ENCODE assay signal across 24 mouse cellular contexts in genomic region chr13:96749859-96750258, GRCm38 (mm10). TPM values are rescaled to one million over a fixed set of nuclear protein-coding genes. Genes with fewer than 3 reads are reported as not detected.
DNase-seq lines count a peak whose midpoint lies in the region; ATAC-seq and TF ChIP-seq lines count a peak whose summit lies in the region.
"Had no signal": no experiment of that assay in that cellular context is flagged by ENCODE, and none has a peak within 500 bp of the region (broad histone marks: within the 10 kb centered on the region; RNA-seq: fewer than 3 reads in every experiment).

No protein-coding gene starts in this region.

- H3K4me1 ChIP-seq in liver, adult 2 months (ENCODE audit: control insufficient read depth, insufficient read depth, low read length): peaks cover 3% of the 10 kb centered on the region; the same call in 1 of the 2 replicates
- H3K4me1 ChIP-seq in liver, embryonic 11.5 days (replicated peaks; ENCODE audit: control insufficient read depth, insufficient read depth, low read length): no peaks in the 10 kb centered on the region
- no peaks in the 10 kb centered on the region for H3K4me1 ChIP-seq in CH12.LX (ENCODE audit: control insufficient read depth in 1 of 2, insufficient read depth in 2 of 2)
- no peaks in the 10 kb centered on the region for H3K4me1 ChIP-seq in ES-E14 (ENCODE audit: control insufficient read depth in 2 of 2, insufficient read depth in 2 of 2, low read length in 2 of 2, poor library complexity in 1 of 2)
- no peaks in the 10 kb centered on the region for H3K4me1 ChIP-seq in midbrain, embryonic 16.5 days (ENCODE audit: control insufficient read depth, insufficient read depth, low read length)

- TF ChIP-seq RAD21 in CH12.LX (IDR thresholded peaks at IDR 0.05; ENCODE audit: low read depth, low read length): no peak

- no peak overlapping the region for H3K27ac ChIP-seq in liver, adult 2 months (replicated peaks; ENCODE audit: insufficient read depth, low read depth, low read length)
- no peak overlapping the region for H3K27ac ChIP-seq in liver, embryonic 11.5 days (ENCODE audit: low read depth, low read length)
- no peak overlapping the region for H3K27ac ChIP-seq in CH12.LX (ENCODE audit: insufficient read depth, low read depth)
- H3K27ac ChIP-seq in ES-E14 (ENCODE audit: insufficient read depth, low read depth, low read length, poor library complexity, severe bottlenecking): no peak overlapping the region
- H3K27ac ChIP-seq in midbrain, embryonic 16.5 days (ENCODE audit: low read length): no peak overlapping the region

- H3K36me3 ChIP-seq in liver, adult 2 months (ENCODE audit: control insufficient read depth, insufficient read depth, low read length): no peaks in the 10 kb centered on the region
- no peaks in the 10 kb centered on the region for H3K36me3 ChIP-seq in liver, embryonic 11.5 days (ENCODE audit: control insufficient read depth, insufficient read depth, low read length)
- H3K36me3 ChIP-seq in CH12.LX (replicated peaks in 1 of 2; ENCODE audit: control insufficient read depth in 1 of 2, insufficient read depth in 1 of 2, low read length in 1 of 2) (no peaks in the 10 kb centered on the region), ES-E14 (ENCODE audit: control insufficient read depth, insufficient read depth, low read length, poor library complexity, severe bottlenecking) (no peaks in the 10 kb centered on the region)
- no peaks in the 10 kb centered on the region for H3K36me3 ChIP-seq in midbrain, embryonic 16.5 days (ENCODE audit: control insufficient read depth, insufficient read depth, low read length)
- H3K36me3 ChIP-seq: G1E had no signal

- no peak for TF ChIP-seq CTCF in liver, adult 2 months (IDR thresholded peaks at IDR 0.05; ENCODE audit: low read depth, low read length)
- no peak for TF ChIP-seq CTCF in CH12.LX (conservative IDR thresholded peaks at IDR 0.05 in 1 of 2, IDR thresholded peaks at IDR 0.05 in 1 of 2; ENCODE audit: low read depth in 2 of 2, low read length in 2 of 2)

- no peak for TF ChIP-seq EP300 in CH12.LX (IDR thresholded peaks at IDR 0.05; ENCODE audit: low read length)

- H3K79me2 ChIP-seq in liver, adult 2 months (ENCODE audit: control insufficient read depth, insufficient read depth, low read length): no peaks in the 10 kb centered on the region
- H3K79me2 ChIP-seq in CH12.LX (replicated peaks; ENCODE audit: control insufficient read depth, extremely low read depth, insufficient read depth, poor library complexity, severe bottlenecking): no peaks in the 10 kb centered on the region

- dilution Hi-C loops in CH12.LX (cut with MboI; ENCODE audit: extremely low pct_ligation_motif_present, extremely low pct_unique_long_range_greater_than_20kb, low sequenced_read_pairs): no loop called here

- no peak for ATAC-seq in liver, embryonic 11.5 days (replicated peaks; ENCODE audit: low FRiP score)
- ATAC-seq in midbrain, embryonic 16.5 days: no peak
- ATAC-seq: activated CD4-positive, CD25-positive, alpha-beta regulatory T cell, adult 4 months; CD4-positive, CD25-positive, alpha-beta regulatory T cell, adult 4 months; Patski had no signal

- WGBS in liver, adult 2 months: 48% methylated on average over 6 of the region's 6 CpGs
- 73% methylated on average over 6 of the region's 6 CpGs for WGBS in liver, embryonic 11.5 days
- 86% methylated on average over 6 of the region's 6 CpGs for WGBS in midbrain, embryonic 16.5 days

- H3K27me3 ChIP-seq in liver, adult 2 months (ENCODE audit: control insufficient read depth, insufficient read depth, low read length): no peaks in the 10 kb centered on the region
- H3K27me3 ChIP-seq in liver, embryonic 11.5 days (replicated peaks; ENCODE audit: control insufficient read depth, insufficient read depth, low read length): no peaks in the 10 kb centered on the region
- H3K27me3 ChIP-seq in CH12.LX (replicated peaks): no peaks in the 10 kb centered on the region
- no peaks in the 10 kb centered on the region for H3K27me3 ChIP-seq in midbrain, embryonic 16.5 days (ENCODE audit: control insufficient read depth, insufficient read depth, low read depth, low read length)

- DNase-seq in liver, adult 2 months (ENCODE audit: extremely low read depth, low read depth, low spot score): peak; percentile 97
- DNase-seq in liver, embryonic 11.5 days (ENCODE audit: low spot score): no peak
- DNase-seq in CH12.LX (ENCODE audit: extremely low read depth) (no peak), ES-E14 (ENCODE audit: low read depth, low spot score) (no peak)
- DNase-seq in adrenal gland, adult 8-10 months: no peak
- DNase-seq: adrenal gland, adult 2 months; adrenal gland, postnatal 10 days; adrenal gland, postnatal 14 days; adrenal gland, postnatal 25 days; adrenal gland, postnatal 36 days; B cell, adult 2 months; cerebellum, adult 11 months; cerebellum, adult 11-12 months; cerebellum, adult 18-20 months; cerebellum, adult 2 months; cerebellum, adult 8-10 months; cerebellum, adult 9-10 months had no signal

- TF ChIP-seq POLR2A in liver, adult 2 months (IDR thresholded peaks at IDR 0.05; ENCODE audit: extremely low read depth, insufficient read depth, low read length): no peak
- no peak for TF ChIP-seq POLR2A in CH12.LX (IDR thresholded peaks at IDR 0.05; ENCODE audit: low read depth, low read length)

- H3K9me3 ChIP-seq in liver, embryonic 11.5 days (ENCODE audit: control insufficient read depth, low read length): no peaks in the 10 kb centered on the region
- H3K9me3 ChIP-seq in CH12.LX (replicated peaks; ENCODE audit: low read length) (peaks cover 3% of the 10 kb centered on the region), ES-E14 (ENCODE audit: control insufficient read depth, insufficient read depth, low read depth, low read length) (no peaks in the 10 kb centered on the region)
- H3K9me3 ChIP-seq in midbrain, embryonic 16.5 days (replicated peaks; ENCODE audit: control insufficient read depth, low read length, poor library complexity, severe bottlenecking): peaks cover 5% of the 10 kb centered on the region; the same call in 1 of the 2 replicates

- H3K4me2 ChIP-seq in liver, embryonic 11.5 days: no peak overlapping the region
- no peak overlapping the region for H3K4me2 ChIP-seq in CH12.LX (ENCODE audit: insufficient read depth, low read depth, poor library complexity, severe bottlenecking)
- no peak overlapping the region for H3K4me2 ChIP-seq in midbrain, embryonic 16.5 days (ENCODE audit: low read length)

- H3K9ac ChIP-seq in liver, adult 2 months (ENCODE audit: low read depth, low read length): no peak overlapping the region
- no peak overlapping the region for H3K9ac ChIP-seq in liver, embryonic 11.5 days (ENCODE audit: low read depth, low read length)
- H3K9ac ChIP-seq in CH12.LX (ENCODE audit: insufficient read depth, low read depth): no peak overlapping the region
- H3K9ac ChIP-seq in ES-E14 (ENCODE audit: insufficient read depth, low read depth, low read length, poor library complexity, severe bottlenecking): no peak overlapping the region
- H3K9ac ChIP-seq in midbrain, embryonic 16.5 days (ENCODE audit: low read depth, low read length): no peak overlapping the region

- in situ Hi-C loops in CH12.LX (cut with MboI; ENCODE audit: low pct_ligation_motif_present, low pct_unique_long_range_greater_than_20kb, low sequenced_read_pairs): no loop called here
- in situ Hi-C loops in ES-E14 (cut with MboI; ENCODE audit: low sequenced_read_pairs in 2 of 2, unreplicated experiment in 2 of 2): no loop called here

- H3K4me3 ChIP-seq in liver, adult 2 months (ENCODE audit: insufficient read depth, low read depth, low read length): no peak overlapping the region
- no peak overlapping the region for H3K4me3 ChIP-seq in liver, embryonic 11.5 days (ENCODE audit: low read depth, low read length)
- H3K4me3 ChIP-seq in CH12.LX (replicated peaks in 1 of 3; ENCODE audit: low read depth in 2 of 3, low read length in 2 of 3, poor library complexity in 1 of 3) (no peak overlapping the region), ES-E14 (ENCODE audit: insufficient read depth in 1 of 2, low read depth in 1 of 2, low read length in 2 of 2, poor library complexity in 1 of 2, severe bottlenecking in 1 of 2) (no peak overlapping the region)
- no peak overlapping the region for H3K4me3 ChIP-seq in midbrain, embryonic 16.5 days (ENCODE audit: low read depth, low read length)

TF ChIP-seq in CH12.LX, 34 proteins besides CTCF, POLR2A, EP300 and RAD21:
- TF ChIP-seq MAX (IDR thresholded peaks at IDR 0.05; ENCODE audit: low read length) (no peak), UBTF (IDR thresholded peaks at IDR 0.05; ENCODE audit: low read depth, low read length) (no peak), ETS1 (conservative IDR thresholded peaks at IDR 0.05; ENCODE audit: low read depth, low read length) (no peak), ZNF384 (IDR thresholded peaks at IDR 0.05; ENCODE audit: low read depth, low read length) (peak; percentile 13; the same call in 1 of the 2 replicates), MEF2A (IDR thresholded peaks at IDR 0.05; ENCODE audit: borderline replicate concordance, low read depth, low read length) (no peak)
TF ChIP-seq in CH12.LX: peak in this region for 1.

TF ChIP-seq in ES-E14, 5 proteins besides CTCF, POLR2A, EP300 and RAD21:
- no peak for TF ChIP-seq MAFK (IDR thresholded peaks at IDR 0.05; ENCODE audit: insufficient read depth, low read depth, low read length)
- TF ChIP-seq CHD2 (IDR thresholded peaks at IDR 0.05; ENCODE audit: low read depth, low read length): no peak
- TF ChIP-seq ZNF384 (IDR thresholded peaks at IDR 0.05; ENCODE audit: low read depth, low read length): peak; percentile 63
- TF ChIP-seq ZC3H11A (IDR thresholded peaks at IDR 0.05; ENCODE audit: borderline replicate concordance, low read depth, low read length): no peak
- TF ChIP-seq HCFC1 (IDR thresholded peaks at IDR 0.05; ENCODE audit: borderline replicate concordance, insufficient read depth, low read length): no peak

RNA-seq across cellular contexts. Expression of gene Ankrd31, which starts 1.8 kb away (rescaled TPM):
- not detected in 2 replicates for total RNA-seq in liver, adult 2 months (2014; rRNA removed)
- not detected in 2 replicates for polyA plus RNA-seq in liver, adult 2 months (2012; rRNA removed)
- polyA plus RNA-seq in liver, embryonic 11.5 days (2014; fragmentation: Nextera tagmentation; extraction: Ambion mirVana): not detected in 2 replicates
- total RNA-seq in CH12.LX (2012; rRNA removed) (not detected in 2 replicates), CH12.LX (2014; rRNA removed) (not detected in 2 replicates), ES-E14 (2012; rRNA removed) (1.1 and 1.4 TPM in 2 replicates)
- not detected in 2 replicates for polyA plus RNA-seq in CH12.LX (2012; ENCODE audit: insufficient read length, low read depth)
- polyA plus RNA-seq in midbrain, embryonic 16.5 days (2015; fragmentation: Nextera tagmentation; extraction: Ambion mirVana): 0.07 and 0.09 TPM in 2 replicates
- total RNA-seq in adrenal gland, adult 8-10 months (2022): under 1 TPM in 1 of 4 experiments, not detected in 3; 0.12 TPM
- total RNA-seq: adrenal gland, postnatal 10 days; adrenal gland, postnatal 14 days; adrenal gland, postnatal 25 days; MEL had no signal
- polyA plus RNA-seq: adrenal gland, adult 2 months; C2C12; CD4-positive, CD25-positive, alpha-beta regulatory T cell, adult 4 months; cerebellum, adult 2 months; G1E; Patski had no signal
